Mouse (Mus musculus) MEL (cell line): Measurements from ENCODE around the gene Otulinl. TPM values are rescaled to one million over a fixed set of nuclear protein-coding genes. Genes with fewer than 3 reads are reported as not detected.

Experiments used
- DNase-seq: peaks from one replicate; pipeline ENCODE4 v3.0.0; 2011; ENCODE audit warnings: low read depth, low spot score
- H3K27ac ChIP-seq: 2 replicates; pipeline ENCODE4 v1.5.1; 2012; ENCODE audit warnings: low read depth, mild to moderate bottlenecking, control low read depth, low read length, moderate library complexity; ENCODE audit not compliant: control insufficient read depth
- H3K27me3 ChIP-seq, 2 experiments: fragments of 150-350 bp in 1 of 2; sonication (generic) in 1 of 2; 2 replicates each; pipeline ENCODE4 v1.6.1; 2012; ENCODE audit warnings: low read length in 2 of 2, mild to moderate bottlenecking in 2 of 2, improper control_type of control experiment in 1 of 2, moderate library complexity in 1 of 2; ENCODE audit not compliant: insufficient read depth in 2 of 2, control insufficient read depth in 1 of 2
- H3K36me3 ChIP-seq, 2 experiments: 2 replicates each; pipeline ENCODE4 v1.6.1; 2012 to 2014; ENCODE audit warnings: low read length in 2 of 2, improper control_type of control experiment in 1 of 2, inconsistent platforms in 1 of 2, mild to moderate bottlenecking in 1 of 2; ENCODE audit not compliant: insufficient read depth in 2 of 2, control insufficient read depth in 1 of 2
- H3K4me1 ChIP-seq, 2 experiments: fragments of 150-350 bp in 1 of 2; sonication (generic) in 1 of 2; 2 replicates each; pipeline ENCODE4 v1.6.1; 2012; ENCODE audit warnings: low read length in 2 of 2, improper control_type of control experiment in 1 of 2, mild to moderate bottlenecking in 1 of 2; ENCODE audit not compliant: insufficient read depth in 2 of 2, control insufficient read depth in 1 of 2
- H3K4me3 ChIP-seq, 2 experiments: fragments of 150-350 bp in 1 of 2; sonication (generic) in 1 of 2; 2 replicates each; pipeline ENCODE4 v1.5.1; 2012; ENCODE audit warnings: low read depth in 2 of 2, low read length in 2 of 2, mild to moderate bottlenecking in 2 of 2, moderate library complexity in 2 of 2, control low read depth in 1 of 2, improper control_type of control experiment in 1 of 2; ENCODE audit not compliant: control insufficient read depth in 1 of 2, insufficient read depth in 1 of 2
- H3K79me2 ChIP-seq: 2 replicates; pipeline ENCODE4 v1.6.1; 2012; ENCODE audit warnings: mild to moderate bottlenecking, low read length, moderate library complexity; ENCODE audit not compliant: control insufficient read depth, poor library complexity, insufficient read depth
- H3K9ac ChIP-seq: 2 replicates; pipeline ENCODE4 v1.6.1; 2012; ENCODE audit warnings: low read depth, mild to moderate bottlenecking, control low read depth, low read length, moderate library complexity; ENCODE audit not compliant: control insufficient read depth, poor library complexity, severe bottlenecking
- H3K9me3 ChIP-seq: fragments of 150-350 bp; sonication (generic); replicated peaks from 2 replicates; pipeline ENCODE4 v1.6.1; 2012; ENCODE audit warnings: mild to moderate bottlenecking, low read length, improper control_type of control experiment, moderate library complexity; ENCODE audit not compliant: insufficient read depth
- BHLHE40 ChIP-seq: IDR thresholded peaks from 2 replicates; pipeline ENCODE4 v1.6.1; 2012; ENCODE audit warnings: low read depth, mild to moderate bottlenecking, inconsistent platforms, low read length, improper control_type of control experiment, borderline replicate concordance
- E2F4 ChIP-seq: IDR thresholded peaks from 2 replicates; pipeline ENCODE4 v1.6.1; 2011; ENCODE audit warnings: low read depth, low read length, improper control_type of control experiment, borderline replicate concordance
- EP300 ChIP-seq, 2 experiments: IDR thresholded peaks; 2 replicates each; pipeline ENCODE4 v1.6.1; 2011; ENCODE audit warnings: improper control_type of control experiment in 2 of 2, low read length in 2 of 2, low read depth in 1 of 2, mild to moderate bottlenecking in 1 of 2
- HCFC1 ChIP-seq: IDR thresholded peaks from 2 replicates; pipeline ENCODE4 v1.6.1; 2012; ENCODE audit warnings: low read depth, mild to moderate bottlenecking, inconsistent platforms, low read length, improper control_type of control experiment, moderate library complexity
- MEF2A ChIP-seq: IDR thresholded peaks from 2 replicates; pipeline ENCODE4 v1.6.1; 2014; ENCODE audit warnings: low read depth, mild to moderate bottlenecking, inconsistent platforms, low read length, improper control_type of control experiment; ENCODE audit not compliant: poor library complexity, insufficient replicate concordance, severe bottlenecking; ENCODE audit errors: extremely low read depth
- NELFE ChIP-seq: IDR thresholded peaks from 2 replicates; pipeline ENCODE4 v1.6.1; 2011; ENCODE audit warnings: low read depth, low read length, improper control_type of control experiment
- NRF1 ChIP-seq: IDR thresholded peaks from 2 replicates; pipeline ENCODE4 v1.6.1; 2014; ENCODE audit warnings: low read depth, mild to moderate bottlenecking, inconsistent platforms, low read length, improper control_type of control experiment, moderate library complexity; ENCODE audit not compliant: poor library complexity, insufficient read depth, severe bottlenecking
- POLR2A ChIP-seq, 2 experiments: IDR thresholded peaks; 2 replicates each; pipeline ENCODE4 v1.6.1; 2011 to 2012; ENCODE audit warnings: low read length in 2 of 2, mild to moderate bottlenecking in 2 of 2, control low read depth in 1 of 2, improper control_type of control experiment in 1 of 2, low read depth in 1 of 2, moderate library complexity in 1 of 2; ENCODE audit not compliant: control insufficient read depth in 1 of 2, insufficient read depth in 1 of 2, poor library complexity in 1 of 2
- POLR2AphosphoS2 ChIP-seq: IDR thresholded peaks from 2 replicates; pipeline ENCODE4 v1.6.1; 2011; ENCODE audit warnings: low read length, improper control_type of control experiment
- RAD21 ChIP-seq: IDR thresholded peaks from 2 replicates; pipeline ENCODE4 v1.6.1; 2011; ENCODE audit warnings: mild to moderate bottlenecking, low read depth, low read length, improper control_type of control experiment
- SIN3A ChIP-seq: IDR thresholded peaks from 2 replicates; pipeline ENCODE4 v1.6.1; 2012; ENCODE audit warnings: low read length, improper control_type of control experiment, inconsistent platforms
- TCF12 ChIP-seq: IDR thresholded peaks from 2 replicates; pipeline ENCODE4 v1.6.1; 2014; ENCODE audit warnings: low read depth, mild to moderate bottlenecking, inconsistent platforms, low read length, improper control_type of control experiment, moderate library complexity
- USF2 ChIP-seq, 2 experiments: IDR thresholded peaks; 2 replicates each; pipeline ENCODE4 v1.6.1; 2011 to 2012; ENCODE audit warnings: improper control_type of control experiment in 2 of 2, low read length in 2 of 2, borderline replicate concordance in 1 of 2, inconsistent platforms in 1 of 2, low read depth in 1 of 2, mild to moderate bottlenecking in 1 of 2; ENCODE audit not compliant: insufficient read depth in 1 of 2
- ZC3H11A ChIP-seq: IDR thresholded peaks from 2 replicates; pipeline ENCODE4 v1.6.1; 2012; ENCODE audit warnings: low read depth, mild to moderate bottlenecking, inconsistent platforms, low read length, improper control_type of control experiment
- ZMIZ1 ChIP-seq: IDR thresholded peaks from 2 replicates; pipeline ENCODE4 v1.6.1; 2012; ENCODE audit warnings: low read depth, mild to moderate bottlenecking, inconsistent platforms, low read length, improper control_type of control experiment, moderate library complexity
- ZNF384 ChIP-seq: IDR thresholded peaks from 2 replicates; pipeline ENCODE4 v1.6.1; 2012; ENCODE audit warnings: low read depth, mild to moderate bottlenecking, inconsistent platforms, low read length, improper control_type of control experiment
- polyA plus RNA-seq, 2 experiments: library from polyadenylated mRNA; stranded (reverse) in 1 of 2; unstranded in 1 of 2; fragments of >175 nt in 1 of 2; fragments of >200 nt in 1 of 2; gene quantifications; 2 replicates each; pipeline versions ENCODE4 v1.2.1 to v1.2.4; 2012; ENCODE audit warnings: low replicate concordance in 2 of 2, low read depth in 1 of 2; ENCODE audit not compliant: insufficient read length in 2 of 2, insufficient read depth in 1 of 2, missing spikeins in 1 of 2
- total RNA-seq: library from RNA; depleted of rRNA; stranded (reverse); fragments of 300-350 nt; gene quantifications from 2 replicates; pipeline ENCODE4 v1.2.3, GENCODE M21; 2012

The Otulinl gene
- total and polyA plus RNA-seq, 3 experiments = 0.14 to 0.50 TPM; not detected in 1

DNA sequence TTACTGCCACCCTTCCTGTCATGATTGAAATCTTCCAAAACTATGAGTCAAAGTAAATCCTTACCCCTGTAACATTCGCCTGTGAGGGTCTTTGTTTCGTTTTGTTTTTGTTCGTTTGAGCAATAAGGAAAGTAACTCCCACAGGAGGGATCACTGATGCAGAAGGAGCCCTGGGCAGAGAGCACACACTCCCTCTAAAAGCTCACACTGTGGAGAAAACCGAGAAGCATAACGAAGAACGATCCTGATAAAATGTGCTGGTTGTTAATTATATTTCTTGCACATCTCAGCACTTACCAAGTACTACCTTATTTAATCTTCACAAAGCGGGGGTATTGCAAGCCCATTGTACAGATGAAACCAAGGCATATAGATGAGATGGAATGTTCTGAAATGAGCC, 10.8 kb upstream of the Otulinl start:
- Histone ChIP-seq H3K36me3 (peaks cover 0 to 6% of the 10 kb centered on the region in 2 experiments; a peak in 2 of 4 replicates), H3K27ac (no peak overlapping the region), H3K9ac (no peak overlapping the region), H3K4me1 (peaks cover 0 to 7% of the 10 kb centered on the region in 2 experiments; a peak in 3 of 4 replicates), H3K79me2 (no peaks in the 10 kb centered on the region), H3K27me3 (no peaks in the 10 kb centered on the region; a peak in 1 of 4 replicates), H3K4me3 (no peak overlapping the region), H3K9me3 (no peaks in the 10 kb centered on the region)
- no peak for DNase-seq
- TF ChIP-seq NRF1 (no peak), MEF2A (no peak), ZNF384 (no peak), NELFE (no peak), BHLHE40 (no peak)

DNA sequence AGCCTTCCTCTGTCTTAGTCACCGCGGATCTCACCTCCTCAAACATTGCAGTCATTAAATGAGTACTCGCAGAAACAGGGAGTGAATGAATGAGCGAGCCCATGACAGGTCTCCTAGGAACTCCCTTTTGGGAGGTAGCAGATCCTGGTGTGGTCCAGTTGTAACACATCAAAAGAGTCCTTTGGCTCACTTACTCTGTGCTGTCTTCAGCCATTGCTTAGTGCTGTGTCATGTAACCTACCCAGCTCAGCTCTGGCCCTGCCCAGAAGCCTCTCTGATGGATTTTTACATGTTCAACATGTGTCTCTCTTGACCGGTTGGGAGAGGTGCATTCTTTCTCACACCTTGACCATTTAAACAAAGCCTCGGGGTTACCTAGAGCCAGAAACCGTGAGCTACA, 9.8 kb upstream of the Otulinl start:
- H3K79me2 ChIP-seq = no peaks in the 10 kb centered on the region
- TF ChIP-seq ZC3H11A (no peak), ZMIZ1 (no peak), POLR2AphosphoS2 (no peak), SIN3A (no peak), POLR2A (IDR thresholded peaks at IDR 0.05; ENCODE audit: control insufficient read depth in 1 of 2, insufficient read depth in 1 of 2, low read depth in 1 of 2, low read length in 2 of 2, poor library complexity in 1 of 2) (no peak), E2F4 (no peak), RAD21 (no peak), TCF12 (no peak), EP300 (IDR thresholded peaks at IDR 0.05; ENCODE audit: low read depth in 1 of 2, low read length in 2 of 2) (no peak), HCFC1 (no peak), USF2 (IDR thresholded peaks at IDR 0.05; ENCODE audit: borderline replicate concordance in 1 of 2, insufficient read depth in 1 of 2, low read depth in 1 of 2, low read length in 2 of 2) (no peak)
- peaks cover 0 to 7% of the 10 kb centered on the region in 2 experiments; a peak in 3 of 4 replicates for H3K4me1 ChIP-seq
- H3K36me3 ChIP-seq = peaks cover 0 to 6% of the 10 kb centered on the region in 2 experiments; a peak in 2 of 4 replicates
- no peak overlapping the region for H3K4me3 ChIP-seq
- H3K27ac ChIP-seq = no peak overlapping the region
- DNase-seq = no peak
- no peak overlapping the region for H3K9ac ChIP-seq
- H3K27me3 ChIP-seq = no peaks in the 10 kb centered on the region; a peak in 1 of 4 replicates
- no peaks in the 10 kb centered on the region for H3K9me3 ChIP-seq
